Mouse (Mus musculus): ENCODE data around the gene Tmx4. TPM values are rescaled to one million over a fixed set of nuclear protein-coding genes. Genes with fewer than 3 reads are reported as not detected.

The Tmx4 gene
- polyA plus RNA-seq, 1 experiment: 4.6 TPM

DNA sequence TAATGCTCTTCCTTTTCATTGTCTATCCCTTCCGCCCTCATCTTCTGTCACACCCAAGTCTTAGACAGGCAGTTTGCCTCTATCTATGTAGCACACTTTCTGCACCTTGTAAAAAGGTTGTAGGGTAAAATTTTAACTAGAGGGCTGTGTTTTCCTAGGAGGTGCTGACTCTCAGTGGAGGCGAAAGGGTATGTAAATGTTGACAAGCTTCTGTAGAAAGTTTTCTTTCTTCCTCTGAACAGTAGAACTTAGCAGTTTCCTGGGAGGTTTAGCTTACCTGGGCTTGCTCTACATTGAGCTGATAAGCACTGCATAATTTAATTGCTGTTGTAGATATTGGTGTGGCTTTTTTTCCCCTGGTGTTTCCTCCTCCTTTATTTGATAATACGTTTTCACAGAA is 84.5 kb downstream of the Tmx4 start:
- no peak for DNase-seq (ENCODE audit: low read depth)

GRCm38 (mm10) chr2:134554221-134554727 is 89.7 kb downstream of the Tmx4 start, which contains the start of gene Hao1:
Gene Hao1, minus strand, starts transcription at chr2:134554368.
- no peak for DNase-seq (ENCODE audit: low read depth)

DNA sequence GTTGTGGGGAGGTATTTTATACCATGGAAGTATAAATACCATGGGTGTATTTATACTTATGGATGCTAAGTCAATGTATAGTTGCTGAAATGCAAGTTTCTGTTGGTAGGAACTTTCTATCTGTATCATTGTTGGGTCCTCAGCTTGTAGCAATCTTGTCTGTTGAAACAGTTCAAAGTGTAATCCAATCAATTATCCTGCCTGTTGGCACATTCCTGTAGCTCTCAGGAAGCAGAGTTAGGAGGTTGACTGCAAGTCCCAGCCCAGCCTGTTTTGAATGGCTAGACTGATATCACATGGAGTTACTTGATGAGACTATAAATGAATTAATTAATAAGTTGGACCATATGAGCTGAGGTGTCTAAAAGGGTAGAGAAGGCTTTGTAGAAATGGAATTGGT is 91.6 kb downstream of the Tmx4 start:
- no peak for DNase-seq (ENCODE audit: low read depth)

GRCm38 (mm10) chr2:134549770-134550169 is 94.2 kb downstream of the Tmx4 start:
- DNase-seq (ENCODE audit: low read depth): no peak

- no peak for DNase-seq (ENCODE audit: low read depth)
Observed at GRCm38 (mm10) chr2:134545116-134545515, 98.8 kb downstream of the Tmx4 start.

GRCm38 (mm10) chr2:134544321-134545065 is 99.5 kb downstream of the Tmx4 start:
- no peak for DNase-seq (ENCODE audit: low read depth)

Other genes with a start within 250 kb of the Tmx4 start
- not detected in 2 replicates for gene Hao1, start 89.8 kb downstream of the Tmx4 start, polyA plus RNA-seq (2012; rRNA removed)
- 3.6 and 4.3 TPM in 2 replicates for gene Plcb1, start 141.9 kb upstream of the Tmx4 start, polyA plus RNA-seq (2012; rRNA removed)

Measured in gonadal fat pad, adult 2 months (tissue).